Mouse (Mus musculus) bone marrow macrophage, adult 2 months (primary cell): ENCODE data around the gene Dgkd.

ENCODE experiments used
- CTCF ChIP-seq: IDR thresholded peaks from 2 replicates; pipeline ENCODE4 v1.5.1; 2012; ENCODE audit warnings: low read depth, mild to moderate bottlenecking, low read length, moderate library complexity
- POLR2A ChIP-seq: IDR thresholded peaks from 2 replicates; pipeline ENCODE4 v1.6.1; 2012; ENCODE audit warnings: mild to moderate bottlenecking, low read depth, low read length, borderline replicate concordance

DNA sequence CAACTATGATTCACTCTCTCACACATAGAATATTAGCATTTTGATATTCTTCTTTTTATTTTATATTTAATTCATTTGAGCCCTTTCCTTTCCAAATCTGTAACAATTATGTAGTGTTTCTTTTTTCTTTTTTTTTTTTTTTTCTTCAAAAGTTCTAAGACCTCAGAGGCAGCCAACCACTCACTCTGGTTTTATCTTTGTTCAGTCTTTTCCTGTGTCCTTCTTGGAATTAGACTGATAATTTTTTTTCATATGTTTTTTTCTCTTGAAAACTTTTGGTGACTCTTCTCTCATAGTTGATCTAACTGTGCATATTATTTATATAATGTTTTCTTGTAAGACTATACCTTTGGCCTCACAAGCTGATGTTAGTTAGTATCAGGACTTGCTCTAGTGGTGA is 29.5 kb downstream of the Dgkd start:
- TF ChIP-seq CTCF (no peak), POLR2A (no peak)
